9 mouse cellular contexts compared by ENCODE assay signal in the genomic region with DNA sequence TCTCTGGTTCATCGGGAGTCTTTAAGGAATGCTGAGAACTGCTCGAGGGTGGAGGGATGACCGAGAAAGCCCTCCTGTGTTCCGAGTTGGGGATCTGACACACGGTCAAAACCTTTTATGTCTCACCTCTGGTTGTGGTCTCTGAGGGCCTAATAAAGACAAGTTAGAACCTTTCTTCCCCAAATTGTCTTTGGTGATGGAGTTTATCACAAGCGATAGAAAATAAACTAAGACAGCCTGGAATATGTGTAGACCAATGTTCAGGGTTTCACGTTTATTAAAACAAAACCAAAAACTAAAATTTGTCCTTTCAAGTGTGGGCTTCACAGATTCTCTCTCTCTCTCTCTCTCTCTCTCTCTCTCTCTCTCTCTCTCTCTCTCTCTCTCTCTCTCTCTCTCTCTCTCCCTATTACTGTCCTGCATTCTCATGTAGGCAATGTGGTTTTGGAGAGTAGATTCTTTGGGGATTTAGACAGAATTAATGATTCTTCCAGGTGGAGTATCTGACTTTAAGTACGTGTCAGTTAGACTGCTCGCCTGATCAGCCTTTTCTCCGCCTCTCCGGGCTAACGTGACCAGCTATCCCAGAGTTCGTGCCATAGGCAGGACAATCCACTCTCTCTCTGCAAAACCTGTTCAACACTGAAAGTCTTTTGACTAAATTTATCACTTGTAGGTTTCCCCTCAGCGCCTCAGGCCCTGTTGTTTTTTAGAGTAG. TPM values are rescaled to one million over a fixed set of nuclear protein-coding genes. Genes with fewer than 3 reads are reported as not detected.
DNase-seq lines count a peak whose midpoint lies in the region; ATAC-seq and TF ChIP-seq lines count a peak whose summit lies in the region.
"Had no signal": no experiment of that assay in that cellular context is flagged by ENCODE, and none has a peak within 500 bp of the region (broad histone marks: within the 10 kb centered on the region; RNA-seq: fewer than 3 reads in every experiment).

No protein-coding gene starts in this region.

- no peak for DNase-seq in kidney, adult 11 months
- DNase-seq in adipocyte (ENCODE audit: low spot score): peak; percentile 95
- no peak for DNase-seq in midbrain, embryonic 11.5 days (ENCODE audit: low spot score, missing footprints)
- DNase-seq in layer of hippocampus, adult 2 months (ENCODE audit: low spot score in 2 of 2): no peak
- no peak for DNase-seq in right cerebral cortex, postnatal 14 days
- no peak for DNase-seq in thymus, postnatal 10 days (ENCODE audit: low spot score in 2 of 2)
- DNase-seq: gastrocnemius, postnatal 36 days had no signal

- no peaks in the 10 kb centered on the region for H3K27me3 ChIP-seq in kidney, embryonic 14.5 days (ENCODE audit: control insufficient read depth, insufficient read depth, low read length)
- no peaks in the 10 kb centered on the region for H3K27me3 ChIP-seq in hindbrain, embryonic 16.5 days (replicated peaks; ENCODE audit: control insufficient read depth, insufficient read depth, low read length)
- H3K27me3 ChIP-seq in midbrain, embryonic 11.5 days (ENCODE audit: control insufficient read depth, insufficient read depth, low read length): no peaks in the 10 kb centered on the region

- H3K4me1 ChIP-seq in kidney, embryonic 14.5 days (ENCODE audit: control insufficient read depth, insufficient read depth, low read length): peaks cover 6% of the 10 kb centered on the region; the same call in 1 of the 2 replicates
- H3K4me1 ChIP-seq in hindbrain, embryonic 16.5 days (ENCODE audit: control insufficient read depth, insufficient read depth, low read depth, low read length): no peaks in the 10 kb centered on the region; the same call in 1 of the 2 replicates
- peaks cover 2% of the 10 kb centered on the region; the same call in 1 of the 2 replicates for H3K4me1 ChIP-seq in midbrain, embryonic 11.5 days (ENCODE audit: control insufficient read depth, insufficient read depth, low read length)

- no peaks in the 10 kb centered on the region for H3K9me3 ChIP-seq in kidney, embryonic 14.5 days (ENCODE audit: control insufficient read depth, low read length)
- H3K9me3 ChIP-seq in hindbrain, embryonic 16.5 days (ENCODE audit: control insufficient read depth, low read length): no peaks in the 10 kb centered on the region
- H3K9me3 ChIP-seq in midbrain, embryonic 11.5 days (ENCODE audit: control insufficient read depth, low read length): no peaks in the 10 kb centered on the region

- 41% methylated on average over 14 of the region's 14 CpGs for WGBS in kidney, embryonic 14.5 days
- 59% methylated on average over 14 of the region's 14 CpGs for WGBS in hindbrain, embryonic 16.5 days
- WGBS in midbrain, embryonic 11.5 days: 65% methylated on average over 14 of the region's 14 CpGs

- H3K4me3 ChIP-seq in kidney, embryonic 14.5 days (ENCODE audit: low read length): peak overlapping the region; percentile 18; the same call in 1 of the 2 replicates
- no peak overlapping the region for H3K4me3 ChIP-seq in hindbrain, embryonic 16.5 days (ENCODE audit: low read length)
- no peak overlapping the region for H3K4me3 ChIP-seq in midbrain, embryonic 11.5 days (ENCODE audit: low read depth, low read length)
- H3K4me3 ChIP-seq in layer of hippocampus, adult 2 months: no peak overlapping the region

- ATAC-seq in kidney, embryonic 14.5 days (ENCODE audit: low FRiP score, low TSS enrichment): no peak
- no peak for ATAC-seq in hindbrain, embryonic 16.5 days
- ATAC-seq in midbrain, embryonic 11.5 days (ENCODE audit: low FRiP score): no peak

- H3K36me3 ChIP-seq in kidney, embryonic 14.5 days (ENCODE audit: control insufficient read depth, insufficient read depth, low read length): no peaks in the 10 kb centered on the region; the same call in 1 of the 2 replicates
- H3K36me3 ChIP-seq in hindbrain, embryonic 16.5 days (ENCODE audit: control insufficient read depth, insufficient read depth, low read length): no peaks in the 10 kb centered on the region
- no peaks in the 10 kb centered on the region for H3K36me3 ChIP-seq in midbrain, embryonic 11.5 days (ENCODE audit: control insufficient read depth, insufficient read depth, low read length)

- TF ChIP-seq CTCF in layer of hippocampus, adult 2 months (conservative IDR thresholded peaks at IDR 0.05): no peak

- no peak overlapping the region; the same call in 1 of the 2 replicates for H3K9ac ChIP-seq in kidney, embryonic 14.5 days (ENCODE audit: low read depth, low read length)
- no peak overlapping the region for H3K9ac ChIP-seq in hindbrain, embryonic 16.5 days (ENCODE audit: low read depth, low read length)
- no peak overlapping the region for H3K9ac ChIP-seq in midbrain, embryonic 11.5 days (ENCODE audit: low read length)

- H3K4me2 ChIP-seq in kidney, embryonic 14.5 days (replicated peaks; ENCODE audit: low read depth, low read length): peak overlapping the region; percentile 21
- H3K4me2 ChIP-seq in hindbrain, embryonic 16.5 days (ENCODE audit: low read length): peak overlapping the region; percentile 42
- 0 out of 2 replicates have a peak overlapping the region, but pooled peaks have one; percentile 15 for H3K4me2 ChIP-seq in midbrain, embryonic 11.5 days

- H3K27ac ChIP-seq in kidney, embryonic 14.5 days (ENCODE audit: low read depth, low read length): peak overlapping the region; percentile 38; the same call in 1 of the 2 replicates
- no peak overlapping the region for H3K27ac ChIP-seq in hindbrain, embryonic 16.5 days (ENCODE audit: low read depth, low read length)
- no peak overlapping the region for H3K27ac ChIP-seq in midbrain, embryonic 11.5 days (ENCODE audit: low read depth, low read length)
- no peak overlapping the region for H3K27ac ChIP-seq in layer of hippocampus, adult 2 months

RNA-seq across cellular contexts. Expression of a gene that starts 35.1 kb away (rescaled TPM):
- 21.8 and 28.9 TPM in 2 replicates for polyA plus RNA-seq in kidney, embryonic 14.5 days (2014; fragmentation: Nextera tagmentation; extraction: Ambion mirVana)
- polyA plus RNA-seq in hindbrain, embryonic 16.5 days (2015; fragmentation: Nextera tagmentation; extraction: Ambion mirVana): 2.7 and 3.9 TPM in 2 replicates
- polyA plus RNA-seq in midbrain, embryonic 11.5 days (2014; fragmentation: Nextera tagmentation; extraction: Ambion mirVana): 5.5 and 6.2 TPM in 2 replicates
- 1 to 10 TPM; 8.5 to 9.7 TPM for total RNA-seq in layer of hippocampus, adult 2 months (2021)

RNA-seq across cellular contexts. Expression of a gene that starts 46.2 kb away (rescaled TPM):
- 38.6 and 65.6 TPM in 2 replicates for polyA plus RNA-seq in kidney, embryonic 14.5 days (2014; fragmentation: Nextera tagmentation; extraction: Ambion mirVana)
- 40.0 and 50.1 TPM in 2 replicates for polyA plus RNA-seq in hindbrain, embryonic 16.5 days (2015; fragmentation: Nextera tagmentation; extraction: Ambion mirVana)
- 67.5 and 74.3 TPM in 2 replicates for polyA plus RNA-seq in midbrain, embryonic 11.5 days (2014; fragmentation: Nextera tagmentation; extraction: Ambion mirVana)
- 10 to 100 TPM; 55.1 to 66.0 TPM for total RNA-seq in layer of hippocampus, adult 2 months (2021)
